Mouse (Mus musculus): Measurements from ENCODE around the gene Rpp14.

DNA sequence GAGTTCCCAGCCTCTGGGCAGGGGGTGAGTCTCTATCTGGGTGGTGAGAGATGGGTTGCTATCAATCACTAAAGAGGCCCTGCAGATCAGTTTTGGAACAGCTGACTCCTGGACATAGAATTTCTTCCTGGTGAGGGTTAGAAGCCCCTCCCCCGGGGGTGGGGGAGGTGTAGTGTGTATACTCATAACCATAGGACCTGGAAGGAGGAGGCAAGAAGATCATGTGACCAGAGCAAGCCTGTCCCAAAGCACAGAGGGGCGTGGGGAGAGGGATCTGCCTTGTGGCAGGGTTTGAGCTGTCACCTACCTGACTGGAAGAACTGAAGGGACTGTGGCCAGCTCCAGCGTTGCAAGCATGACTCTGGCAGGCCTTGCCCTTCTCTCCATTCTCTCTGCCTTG, 18.1 kb upstream of the Rpp14 start:
- TF ChIP-seq POLR2A (IDR thresholded peaks at IDR 0.05; ENCODE audit: insufficient read depth, low read depth, low read length) (no peak), CTCF (IDR thresholded peaks at IDR 0.05) (no peak), EP300 (IDR thresholded peaks at IDR 0.05; ENCODE audit: insufficient read depth, low read depth, low read length) (no peak)
